Mouse (Mus musculus): Measurements from ENCODE around the gene 4922502D21Rik. TPM values are rescaled to one million over a fixed set of nuclear protein-coding genes. Genes with fewer than 3 reads are reported as not detected.
A peak's percentile ranks its signal among the peaks of the same experiment; 100 is the strongest.

Gene 4922502D21Rik
- not detected in 2 replicates for total RNA-seq (2014; rRNA removed; ENCODE audit: low replicate concordance)
- polyA plus RNA-seq (2015; fragmentation: Nextera tagmentation; extraction: Ambion mirVana): not detected in 2 replicates

DNA sequence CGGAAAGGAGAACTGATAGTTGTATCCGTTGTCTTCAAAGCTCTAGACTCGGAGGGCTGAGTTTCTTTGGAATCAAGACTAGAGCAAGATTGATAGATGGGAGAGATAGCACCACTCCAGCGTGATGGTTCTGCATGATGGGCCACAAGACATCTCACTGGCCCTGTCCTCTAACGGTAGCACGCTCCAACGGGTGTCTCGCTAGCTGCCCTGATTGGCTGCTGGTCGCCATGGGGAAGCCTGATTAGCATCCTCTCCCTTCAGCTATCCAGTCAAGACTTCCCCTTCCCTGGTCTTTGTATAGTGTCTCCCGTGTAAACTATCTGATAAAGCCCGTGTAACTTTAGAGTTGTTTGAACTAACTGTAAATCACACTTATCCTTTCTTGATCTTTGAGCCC lies at the start of gene 4922502D21Rik:
4922502D21Rik (minus strand) TSS at position 187 of the 400 bp plus-strand sequence.
- H3K4me3 ChIP-seq (ENCODE audit: low read depth, low read length): no peak within 1 kb of the TSS
- H3K4me1 ChIP-seq (ENCODE audit: control insufficient read depth, insufficient read depth): no peaks in the 10 kb centered on the region
- TF ChIP-seq CTCF (IDR thresholded peaks at IDR 0.05; ENCODE audit: low read depth): no peak
- TF ChIP-seq EP300 (IDR thresholded peaks at IDR 0.05; ENCODE audit: low read depth): no peak
- H3K27me3 ChIP-seq (ENCODE audit: control insufficient read depth, insufficient read depth, low read length): no peaks in the 10 kb centered on the region
- no peaks in the 10 kb centered on the region for H3K9me3 ChIP-seq (replicated peaks; ENCODE audit: control insufficient read depth, low read length)
- no peaks in the 10 kb centered on the region for H3K36me3 ChIP-seq (replicated peaks; ENCODE audit: control insufficient read depth, insufficient read depth, low read length)
- no peak for ATAC-seq (ENCODE audit: insufficient read depth, low read depth)
- no peak within 1 kb of the TSS for H3K4me2 ChIP-seq (ENCODE audit: low read depth, low read length)
- WGBS: 53% methylated on average over 11 of the region's 11 CpGs
- H3K9ac ChIP-seq (replicated peaks; ENCODE audit: low read depth, low read length): no peak within 1 kb of the TSS
- DNase-seq (ENCODE audit: low spot score): no peak
- no peak within 1 kb of the TSS for H3K27ac ChIP-seq (ENCODE audit: low read depth)

DNA sequence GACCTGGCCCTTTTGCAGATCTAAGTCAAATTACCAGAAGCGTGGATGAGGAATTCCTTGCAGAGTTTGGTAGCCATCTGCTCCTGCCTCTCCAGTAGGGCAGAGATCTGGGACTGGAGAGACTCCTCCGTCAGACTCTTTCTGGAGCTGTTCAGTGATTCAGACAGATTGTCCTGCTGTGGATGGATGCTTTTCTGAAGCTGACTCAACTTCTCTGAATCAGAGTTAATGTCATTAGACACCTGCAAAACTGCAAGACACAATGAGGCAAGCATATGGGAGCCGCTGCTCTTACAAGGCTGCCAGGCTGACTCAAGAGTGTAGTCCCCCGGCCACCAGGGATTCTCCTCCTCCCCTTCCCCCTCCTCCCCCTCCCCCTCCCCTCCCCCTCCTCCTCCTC lies 48.9 kb upstream of the 4922502D21Rik start:
- Histone ChIP-seq H3K9me3 (replicated peaks; ENCODE audit: control insufficient read depth, low read length) (0 out of 2 replicates have a peak, but pooled peaks cover 4% of the 10 kb centered on the region), H3K27me3 (ENCODE audit: control insufficient read depth, insufficient read depth, low read length) (no peaks in the 10 kb centered on the region), H3K4me3 (ENCODE audit: low read depth, low read length) (no peak overlapping the region), H3K9ac (replicated peaks; ENCODE audit: low read depth, low read length) (no peak overlapping the region), H3K4me1 (ENCODE audit: control insufficient read depth, insufficient read depth) (no peaks in the 10 kb centered on the region), H3K4me2 (ENCODE audit: low read depth, low read length) (no peak overlapping the region), H3K36me3 (replicated peaks; ENCODE audit: control insufficient read depth, insufficient read depth, low read length) (no peaks in the 10 kb centered on the region), H3K27ac (ENCODE audit: low read depth) (no peak overlapping the region)
- TF ChIP-seq EP300 (IDR thresholded peaks at IDR 0.05; ENCODE audit: low read depth) (no peak), CTCF (IDR thresholded peaks at IDR 0.05; ENCODE audit: low read depth) (no peak)
- no peak for ATAC-seq (ENCODE audit: insufficient read depth, low read depth)
- DNase-seq (ENCODE audit: low spot score): no peak
- 57% methylated on average over 4 of the region's 4 CpGs for WGBS

DNA sequence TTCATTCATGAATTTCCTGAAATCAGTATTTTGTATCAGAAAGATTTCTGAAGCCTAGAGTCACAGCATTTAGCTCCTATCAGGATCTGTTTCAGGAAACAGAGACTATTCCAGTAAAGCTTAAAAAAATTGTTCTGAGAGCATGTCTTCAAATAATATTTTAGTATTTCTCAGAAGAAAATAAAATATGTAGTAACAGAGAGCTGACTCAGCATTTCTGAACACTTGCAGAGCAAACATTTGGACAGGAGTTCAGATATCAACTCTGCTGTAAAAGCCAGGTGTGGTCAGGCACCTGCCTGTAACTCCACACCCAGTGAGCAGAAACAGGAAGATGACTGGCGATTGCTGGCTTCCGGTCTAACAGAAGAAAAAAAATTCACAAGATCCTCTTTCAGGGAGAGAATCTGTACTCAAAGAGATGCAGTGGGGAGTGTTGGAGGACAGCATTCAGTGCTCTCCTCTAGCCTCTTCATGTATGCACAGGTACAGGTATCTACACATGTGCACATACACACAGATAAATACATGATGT lies 43.4 kb upstream of the 4922502D21Rik start:
- 63% methylated on average over 2 of the region's 2 CpGs for WGBS
- ATAC-seq (ENCODE audit: insufficient read depth, low read depth) (no peak), DNase-seq (ENCODE audit: low spot score) (no peak)
- Histone ChIP-seq H3K4me3 (ENCODE audit: low read depth, low read length) (no peak overlapping the region), H3K27ac (ENCODE audit: low read depth) (no peak overlapping the region), H3K4me1 (ENCODE audit: control insufficient read depth, insufficient read depth) (no peaks in the 10 kb centered on the region), H3K4me2 (ENCODE audit: low read depth, low read length) (no peak overlapping the region), H3K27me3 (ENCODE audit: control insufficient read depth, insufficient read depth, low read length) (no peaks in the 10 kb centered on the region), H3K9ac (replicated peaks; ENCODE audit: low read depth, low read length) (no peak overlapping the region), H3K36me3 (replicated peaks; ENCODE audit: control insufficient read depth, insufficient read depth, low read length) (no peaks in the 10 kb centered on the region), H3K9me3 (replicated peaks; ENCODE audit: control insufficient read depth, low read length) (0 out of 2 replicates have a peak, but pooled peaks cover 4% of the 10 kb centered on the region)
- TF ChIP-seq EP300 (IDR thresholded peaks at IDR 0.05; ENCODE audit: low read depth): no peak
- no peak for TF ChIP-seq CTCF (IDR thresholded peaks at IDR 0.05; ENCODE audit: low read depth)

DNA sequence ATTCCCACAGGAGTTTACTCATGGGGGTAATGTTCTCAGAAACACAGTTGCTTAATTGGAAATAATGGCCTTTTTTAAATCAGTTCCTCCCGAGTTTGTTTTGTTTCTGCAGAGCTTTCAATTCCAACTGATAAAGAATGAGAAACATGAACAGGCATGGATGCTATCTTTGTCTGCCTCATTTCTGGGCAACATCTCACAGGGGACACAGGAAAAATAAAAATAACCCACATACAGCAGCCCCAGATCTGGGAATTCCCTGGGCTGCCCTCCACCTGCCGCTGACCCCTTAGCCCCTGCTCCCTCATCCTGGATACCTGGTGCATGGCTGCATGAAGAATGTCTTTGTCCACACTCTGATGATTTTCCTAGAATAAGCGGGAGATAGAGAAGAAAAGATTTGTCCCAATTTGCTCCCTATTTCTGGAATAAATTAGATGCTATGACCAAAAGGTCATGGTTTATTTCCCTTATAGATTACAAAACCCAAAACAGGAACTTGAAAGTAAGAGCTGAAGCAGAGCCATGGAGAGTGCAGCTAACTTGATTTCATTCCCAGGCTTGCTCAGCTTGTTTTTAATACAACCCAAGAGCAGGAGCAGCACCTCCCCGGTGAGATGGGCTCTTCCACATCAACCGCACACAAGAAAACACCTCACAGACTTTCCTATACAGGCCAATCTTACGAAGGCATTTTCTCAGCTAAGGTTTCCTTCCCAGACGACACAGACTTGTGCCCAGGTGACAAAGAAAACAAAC lies 38.0 kb upstream of the 4922502D21Rik start:
- Histone ChIP-seq H3K4me1 (ENCODE audit: control insufficient read depth, insufficient read depth) (no peaks in the 10 kb centered on the region), H3K36me3 (replicated peaks; ENCODE audit: control insufficient read depth, insufficient read depth, low read length) (no peaks in the 10 kb centered on the region), H3K4me3 (ENCODE audit: low read depth, low read length) (no peak overlapping the region), H3K27ac (ENCODE audit: low read depth) (no peak overlapping the region), H3K4me2 (ENCODE audit: low read depth, low read length) (no peak overlapping the region), H3K9ac (replicated peaks; ENCODE audit: low read depth, low read length) (no peak overlapping the region), H3K9me3 (replicated peaks; ENCODE audit: control insufficient read depth, low read length) (no peaks in the 10 kb centered on the region), H3K27me3 (ENCODE audit: control insufficient read depth, insufficient read depth, low read length) (no peaks in the 10 kb centered on the region)
- WGBS: 51% methylated on average over 7 of the region's 7 CpGs
- DNase-seq (ENCODE audit: low spot score) (no peak), ATAC-seq (ENCODE audit: insufficient read depth, low read depth) (no peak)
- TF ChIP-seq CTCF (IDR thresholded peaks at IDR 0.05; ENCODE audit: low read depth): no peak
- TF ChIP-seq EP300 (IDR thresholded peaks at IDR 0.05; ENCODE audit: low read depth): no peak

DNA sequence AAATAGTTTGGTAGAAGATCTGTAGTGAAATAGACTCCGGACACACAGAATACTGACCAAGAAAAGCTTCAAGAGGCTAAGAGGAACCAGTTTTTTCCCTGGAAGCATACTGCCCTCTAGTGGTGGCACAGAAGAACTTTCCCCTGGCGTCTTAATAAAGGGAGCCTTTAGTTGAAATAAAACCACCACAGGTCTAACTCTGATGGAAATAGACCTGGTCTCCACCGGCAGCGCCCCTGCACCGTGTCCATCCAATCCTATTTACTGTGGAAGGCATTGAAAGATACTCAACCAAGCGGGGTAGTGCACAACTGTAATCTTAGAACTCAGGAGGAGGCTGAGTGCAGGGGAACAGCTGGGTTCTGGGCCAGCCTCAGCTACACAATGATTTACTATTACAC lies 34.4 kb upstream of the 4922502D21Rik start:
- no peaks in the 10 kb centered on the region for H3K27me3 ChIP-seq (ENCODE audit: control insufficient read depth, insufficient read depth, low read length)
- no peak overlapping the region for H3K9ac ChIP-seq (replicated peaks; ENCODE audit: low read depth, low read length)
- DNase-seq (ENCODE audit: low spot score): peak; percentile 77
- H3K4me1 ChIP-seq (ENCODE audit: control insufficient read depth, insufficient read depth): no peaks in the 10 kb centered on the region
- H3K4me2 ChIP-seq (ENCODE audit: low read depth, low read length): no peak overlapping the region
- H3K27ac ChIP-seq (ENCODE audit: low read depth): no peak overlapping the region
- ATAC-seq (ENCODE audit: insufficient read depth, low read depth): 0 out of 2 replicates have a peak, but pooled peaks have one; percentile 33
- 12% methylated on average over 6 of the region's 6 CpGs for WGBS
- no peak overlapping the region for H3K4me3 ChIP-seq (ENCODE audit: low read depth, low read length)
- no peaks in the 10 kb centered on the region for H3K9me3 ChIP-seq (replicated peaks; ENCODE audit: control insufficient read depth, low read length)
- no peaks in the 10 kb centered on the region for H3K36me3 ChIP-seq (replicated peaks; ENCODE audit: control insufficient read depth, insufficient read depth, low read length)
- TF ChIP-seq EP300 (IDR thresholded peaks at IDR 0.05; ENCODE audit: low read depth) (no peak), CTCF (IDR thresholded peaks at IDR 0.05; ENCODE audit: low read depth) (peak; percentile 85)
